Mouse (Mus musculus): Measurements from ENCODE around the gene Pdrg1. TPM values are rescaled to one million over a fixed set of nuclear protein-coding genes. Genes with fewer than 3 reads are reported as not detected.

Pdrg1 gene
- total RNA-seq, 1 experiment = 52.2 TPM

DNA sequence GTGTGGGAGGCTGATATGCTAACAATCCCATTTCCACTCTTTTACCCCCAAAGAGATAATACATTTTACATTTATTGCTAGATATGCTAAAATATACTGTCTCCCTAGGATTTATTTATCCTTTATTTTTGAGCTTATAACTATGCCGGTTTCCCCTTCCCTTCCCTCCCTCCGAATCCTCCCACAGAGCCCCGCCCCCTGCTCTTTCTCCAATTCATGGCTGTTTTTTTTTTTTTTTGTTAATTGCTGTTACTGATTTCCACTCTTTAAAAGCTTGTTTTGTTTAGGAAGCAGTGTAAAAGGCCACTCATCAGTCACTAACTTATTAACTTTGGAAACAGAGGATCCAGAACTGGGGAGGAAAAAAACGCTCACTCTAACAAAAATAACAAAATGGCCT, 18.2 kb downstream of the Pdrg1 start:
- Histone ChIP-seq H3K4me3 (ENCODE audit: insufficient read depth in 1 of 2, low read depth in 1 of 2, low read length in 2 of 2, poor library complexity in 1 of 2, severe bottlenecking in 1 of 2) (no peak overlapping the region), H3K27ac (ENCODE audit: insufficient read depth, low read depth, low read length, poor library complexity, severe bottlenecking) (no peak overlapping the region), H3K4me1 (ENCODE audit: control insufficient read depth in 2 of 2, insufficient read depth in 2 of 2, low read length in 2 of 2, poor library complexity in 1 of 2) (peaks cover 0 to 5% of the 10 kb centered on the region in 2 experiments; a peak in 1 of 4 replicates), H3K9me3 (ENCODE audit: control insufficient read depth, insufficient read depth, low read depth, low read length) (no peaks in the 10 kb centered on the region; the same call in 1 of the 2 replicates), H3K36me3 (ENCODE audit: control insufficient read depth, insufficient read depth, low read length, poor library complexity, severe bottlenecking) (no peaks in the 10 kb centered on the region), H3K9ac (ENCODE audit: insufficient read depth, low read depth, low read length, poor library complexity, severe bottlenecking) (no peak overlapping the region)
- no peak for TF ChIP-seq CHD2 (IDR thresholded peaks at IDR 0.05; ENCODE audit: low read depth, low read length)
- TF ChIP-seq ZC3H11A (IDR thresholded peaks at IDR 0.05; ENCODE audit: borderline replicate concordance, low read depth, low read length) = no peak
- no peak for TF ChIP-seq HCFC1 (IDR thresholded peaks at IDR 0.05; ENCODE audit: borderline replicate concordance, insufficient read depth, low read length)
- no peak for TF ChIP-seq ZNF384 (IDR thresholded peaks at IDR 0.05; ENCODE audit: low read depth, low read length)
- no peak for TF ChIP-seq MAFK (IDR thresholded peaks at IDR 0.05; ENCODE audit: insufficient read depth, low read depth, low read length)
- in situ Hi-C loops (cut with MboI; ENCODE audit: low sequenced_read_pairs in 2 of 2, unreplicated experiment in 2 of 2) = no loop called here
- no peak for DNase-seq (ENCODE audit: low read depth, low spot score)

GRCm38 (mm10) chr2:152991529-152991928, 23.7 kb downstream of the Pdrg1 start:
- no peak overlapping the region for H3K27ac ChIP-seq (ENCODE audit: insufficient read depth, low read depth, low read length, poor library complexity, severe bottlenecking)
- no peaks in the 10 kb centered on the region for H3K9me3 ChIP-seq (ENCODE audit: control insufficient read depth, insufficient read depth, low read depth, low read length)
- no peak overlapping the region for H3K9ac ChIP-seq (ENCODE audit: insufficient read depth, low read depth, low read length, poor library complexity, severe bottlenecking)
- H3K36me3 ChIP-seq (ENCODE audit: control insufficient read depth, insufficient read depth, low read length, poor library complexity, severe bottlenecking) = no peaks in the 10 kb centered on the region
- in situ Hi-C loops (cut with MboI; ENCODE audit: low sequenced_read_pairs in 2 of 2, unreplicated experiment in 2 of 2) = no loop called here
- peaks cover 0 to 5% of the 10 kb centered on the region in 2 experiments; a peak in 1 of 4 replicates for H3K4me1 ChIP-seq (ENCODE audit: control insufficient read depth in 2 of 2, insufficient read depth in 2 of 2, low read length in 2 of 2, poor library complexity in 1 of 2)
- DNase-seq (ENCODE audit: low read depth, low spot score) = no peak
- TF ChIP-seq ZC3H11A (IDR thresholded peaks at IDR 0.05; ENCODE audit: borderline replicate concordance, low read depth, low read length) (no peak), CHD2 (IDR thresholded peaks at IDR 0.05; ENCODE audit: low read depth, low read length) (no peak), HCFC1 (IDR thresholded peaks at IDR 0.05; ENCODE audit: borderline replicate concordance, insufficient read depth, low read length) (no peak), MAFK (IDR thresholded peaks at IDR 0.05; ENCODE audit: insufficient read depth, low read depth, low read length) (no peak), ZNF384 (IDR thresholded peaks at IDR 0.05; ENCODE audit: low read depth, low read length) (no peak)
- H3K4me3 ChIP-seq (ENCODE audit: insufficient read depth in 1 of 2, low read depth in 1 of 2, low read length in 2 of 2, poor library complexity in 1 of 2, severe bottlenecking in 1 of 2) = no peak overlapping the region

DNA sequence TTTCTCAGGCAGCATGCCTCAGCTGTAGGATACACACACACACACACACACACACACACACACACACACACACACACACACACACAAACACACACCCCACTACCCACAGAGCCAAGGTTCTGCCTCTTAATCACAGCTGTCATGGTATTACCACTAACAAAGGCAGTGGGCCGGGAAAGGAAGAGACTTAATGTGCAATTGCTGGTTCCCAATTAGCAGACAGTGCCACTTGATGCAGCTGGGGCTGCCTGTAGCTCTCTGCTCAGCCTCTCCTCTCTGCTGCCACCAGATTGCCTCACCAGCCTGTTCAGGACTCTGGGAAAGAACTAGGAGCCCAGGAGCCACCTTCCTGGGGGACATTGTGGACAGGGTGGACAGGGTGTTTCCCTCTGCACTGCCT, 29.6 kb downstream of the Pdrg1 start:
- TF ChIP-seq CHD2 (IDR thresholded peaks at IDR 0.05; ENCODE audit: low read depth, low read length) = no peak
- no peak for TF ChIP-seq HCFC1 (IDR thresholded peaks at IDR 0.05; ENCODE audit: borderline replicate concordance, insufficient read depth, low read length)
- TF ChIP-seq ZNF384 (IDR thresholded peaks at IDR 0.05; ENCODE audit: low read depth, low read length) = no peak
- TF ChIP-seq ZC3H11A (IDR thresholded peaks at IDR 0.05; ENCODE audit: borderline replicate concordance, low read depth, low read length) = no peak
- TF ChIP-seq MAFK (IDR thresholded peaks at IDR 0.05; ENCODE audit: insufficient read depth, low read depth, low read length) = no peak

DNA sequence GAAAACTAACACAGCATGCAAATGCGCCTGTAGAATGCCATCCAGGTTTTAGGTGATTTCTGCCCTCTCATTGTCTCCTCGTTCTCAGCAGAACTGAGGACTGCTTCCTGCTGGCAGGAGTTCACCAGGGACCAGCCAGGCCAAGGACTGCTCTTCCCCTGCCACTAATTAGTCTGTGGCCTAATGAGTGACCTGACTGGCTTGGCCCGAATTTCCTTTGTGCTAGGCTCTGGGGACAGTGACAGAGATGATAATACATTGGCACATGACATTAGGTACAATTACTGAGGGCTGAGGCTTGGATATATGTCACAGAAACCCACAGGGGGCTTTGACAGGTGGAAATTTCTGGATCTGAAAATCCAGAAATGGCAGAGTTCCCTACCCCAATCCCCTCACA, 38.2 kb downstream of the Pdrg1 start:
- H3K4me3 ChIP-seq (ENCODE audit: insufficient read depth in 1 of 2, low read depth in 1 of 2, low read length in 2 of 2, poor library complexity in 1 of 2, severe bottlenecking in 1 of 2) = no peak overlapping the region
- no peaks in the 10 kb centered on the region for H3K9me3 ChIP-seq (ENCODE audit: control insufficient read depth, insufficient read depth, low read depth, low read length)
- in situ Hi-C loops (cut with MboI; ENCODE audit: low sequenced_read_pairs in 2 of 2, unreplicated experiment in 2 of 2) = no loop called here
- H3K36me3 ChIP-seq (ENCODE audit: control insufficient read depth, insufficient read depth, low read length, poor library complexity, severe bottlenecking) = no peaks in the 10 kb centered on the region
- no peaks in the 10 kb centered on the region for H3K4me1 ChIP-seq (ENCODE audit: control insufficient read depth in 2 of 2, insufficient read depth in 2 of 2, low read length in 2 of 2, poor library complexity in 1 of 2)
- no peak overlapping the region for H3K27ac ChIP-seq (ENCODE audit: insufficient read depth, low read depth, low read length, poor library complexity, severe bottlenecking)
- no peak overlapping the region for H3K9ac ChIP-seq (ENCODE audit: insufficient read depth, low read depth, low read length, poor library complexity, severe bottlenecking)
- DNase-seq (ENCODE audit: low read depth, low spot score) = no peak
- no peak for TF ChIP-seq MAFK (IDR thresholded peaks at IDR 0.05; ENCODE audit: insufficient read depth, low read depth, low read length)
- no peak for TF ChIP-seq CHD2 (IDR thresholded peaks at IDR 0.05; ENCODE audit: low read depth, low read length)
- no peak for TF ChIP-seq ZC3H11A (IDR thresholded peaks at IDR 0.05; ENCODE audit: borderline replicate concordance, low read depth, low read length)
- no peak for TF ChIP-seq ZNF384 (IDR thresholded peaks at IDR 0.05; ENCODE audit: low read depth, low read length)

More for the DNA sequence above, 29.6 kb downstream of the Pdrg1 start:
- DNase-seq (ENCODE audit: low read depth, low spot score) = no peak
- Histone ChIP-seq H3K9ac (ENCODE audit: insufficient read depth, low read depth, low read length, poor library complexity, severe bottlenecking) (no peak overlapping the region), H3K36me3 (ENCODE audit: control insufficient read depth, insufficient read depth, low read length, poor library complexity, severe bottlenecking) (no peaks in the 10 kb centered on the region), H3K9me3 (ENCODE audit: control insufficient read depth, insufficient read depth, low read depth, low read length) (no peaks in the 10 kb centered on the region), H3K4me1 (ENCODE audit: control insufficient read depth in 2 of 2, insufficient read depth in 2 of 2, low read length in 2 of 2, poor library complexity in 1 of 2) (no peaks in the 10 kb centered on the region), H3K27ac (ENCODE audit: insufficient read depth, low read depth, low read length, poor library complexity, severe bottlenecking) (no peak overlapping the region), H3K4me3 (ENCODE audit: insufficient read depth in 1 of 2, low read depth in 1 of 2, low read length in 2 of 2, poor library complexity in 1 of 2, severe bottlenecking in 1 of 2) (no peak overlapping the region)
- in situ Hi-C loops (cut with MboI; ENCODE audit: low sequenced_read_pairs in 2 of 2, unreplicated experiment in 2 of 2) = no loop called here

GRCm38 (mm10) chr2:152965555-152965954, 49.7 kb downstream of the Pdrg1 start:
- Histone ChIP-seq H3K9ac (ENCODE audit: insufficient read depth, low read depth, low read length, poor library complexity, severe bottlenecking) (no peak overlapping the region), H3K36me3 (ENCODE audit: control insufficient read depth, insufficient read depth, low read length, poor library complexity, severe bottlenecking) (no peaks in the 10 kb centered on the region), H3K4me3 (ENCODE audit: insufficient read depth in 1 of 2, low read depth in 1 of 2, low read length in 2 of 2, poor library complexity in 1 of 2, severe bottlenecking in 1 of 2) (no peak overlapping the region), H3K4me1 (ENCODE audit: control insufficient read depth in 2 of 2, insufficient read depth in 2 of 2, low read length in 2 of 2, poor library complexity in 1 of 2) (no peaks in the 10 kb centered on the region; a peak in 1 of 4 replicates), H3K27ac (ENCODE audit: insufficient read depth, low read depth, low read length, poor library complexity, severe bottlenecking) (no peak overlapping the region), H3K9me3 (ENCODE audit: control insufficient read depth, insufficient read depth, low read depth, low read length) (no peaks in the 10 kb centered on the region)
- in situ Hi-C loops (cut with MboI; ENCODE audit: low sequenced_read_pairs in 2 of 2, unreplicated experiment in 2 of 2) = no loop called here
- DNase-seq (ENCODE audit: low read depth, low spot score) = no peak
- no peak for TF ChIP-seq MAFK (IDR thresholded peaks at IDR 0.05; ENCODE audit: insufficient read depth, low read depth, low read length)
